Mouse (Mus musculus) small intestine, adult 2 months (tissue): ENCODE data around the gene Nfia. TPM values are rescaled to one million over a fixed set of nuclear protein-coding genes. Genes with fewer than 3 reads are reported as not detected.

Experiments used
- H3K27ac ChIP-seq: fragments of 200-500 bp; 2 replicates; pipeline ENCODE4 v1.5.1; 2012; ENCODE audit warnings: low read depth, low read length, control low read depth, inconsistent platforms; ENCODE audit not compliant: insufficient read depth
- H3K27me3 ChIP-seq: fragments of 200-500 bp; 2 replicates; pipeline ENCODE4 v1.6.1; 2012; ENCODE audit warnings: mild to moderate bottlenecking, moderate library complexity, low read length, inconsistent platforms; ENCODE audit not compliant: control insufficient read depth, insufficient read depth
- H3K36me3 ChIP-seq: fragments of 200-500 bp; 2 replicates; pipeline ENCODE4 v1.6.1; 2012; ENCODE audit warnings: mild to moderate bottlenecking, low read length, control low read depth, inconsistent platforms; ENCODE audit not compliant: control insufficient read depth, insufficient read depth
- H3K4me1 ChIP-seq: fragments of 200-500 bp; 2 replicates; pipeline ENCODE4 v1.6.1; 2012; ENCODE audit warnings: low read length, inconsistent platforms, mixed read lengths; ENCODE audit not compliant: control insufficient read depth, insufficient read depth, insufficient read length
- H3K4me3 ChIP-seq: fragments of 200-500 bp; 2 replicates; pipeline ENCODE4 v1.5.1; 2012; ENCODE audit warnings: low read depth, mild to moderate bottlenecking, control low read depth, inconsistent platforms, low read length, moderate library complexity
- CTCF ChIP-seq: fragments of 200-500 bp; IDR thresholded peaks from 2 replicates; pipeline ENCODE4 v1.5.1; 2012; ENCODE audit warnings: low read depth, mild to moderate bottlenecking, control low read depth, inconsistent platforms, low read length, moderate library complexity, mixed read lengths; ENCODE audit not compliant: insufficient replicate concordance, insufficient read length; ENCODE audit errors: extremely low read depth
- POLR2A ChIP-seq: fragments of 200-500 bp; IDR thresholded peaks from 2 replicates; pipeline ENCODE4 v1.6.1; 2012; ENCODE audit warnings: low read depth, mild to moderate bottlenecking, control low read depth, inconsistent platforms, low read length, moderate library complexity
- WGBS: fragments of 180-500 bp; shearing (Covaris S2); methylation state at CpG from one replicate; pipeline ENCODE4 v1.1.7; 2018; 5-methylcytosine and 5-hydroxymethylcytosine counted together
- polyA plus RNA-seq: library from polyadenylated mRNA; depleted of rRNA; stranded (reverse); fragments of >200 nt; gene quantifications from 2 replicates; pipeline ENCODE4 v1.2.3, GENCODE M21; 2012

Nfia gene
- polyA plus RNA-seq, 1 experiment = 16.5 TPM

DNA sequence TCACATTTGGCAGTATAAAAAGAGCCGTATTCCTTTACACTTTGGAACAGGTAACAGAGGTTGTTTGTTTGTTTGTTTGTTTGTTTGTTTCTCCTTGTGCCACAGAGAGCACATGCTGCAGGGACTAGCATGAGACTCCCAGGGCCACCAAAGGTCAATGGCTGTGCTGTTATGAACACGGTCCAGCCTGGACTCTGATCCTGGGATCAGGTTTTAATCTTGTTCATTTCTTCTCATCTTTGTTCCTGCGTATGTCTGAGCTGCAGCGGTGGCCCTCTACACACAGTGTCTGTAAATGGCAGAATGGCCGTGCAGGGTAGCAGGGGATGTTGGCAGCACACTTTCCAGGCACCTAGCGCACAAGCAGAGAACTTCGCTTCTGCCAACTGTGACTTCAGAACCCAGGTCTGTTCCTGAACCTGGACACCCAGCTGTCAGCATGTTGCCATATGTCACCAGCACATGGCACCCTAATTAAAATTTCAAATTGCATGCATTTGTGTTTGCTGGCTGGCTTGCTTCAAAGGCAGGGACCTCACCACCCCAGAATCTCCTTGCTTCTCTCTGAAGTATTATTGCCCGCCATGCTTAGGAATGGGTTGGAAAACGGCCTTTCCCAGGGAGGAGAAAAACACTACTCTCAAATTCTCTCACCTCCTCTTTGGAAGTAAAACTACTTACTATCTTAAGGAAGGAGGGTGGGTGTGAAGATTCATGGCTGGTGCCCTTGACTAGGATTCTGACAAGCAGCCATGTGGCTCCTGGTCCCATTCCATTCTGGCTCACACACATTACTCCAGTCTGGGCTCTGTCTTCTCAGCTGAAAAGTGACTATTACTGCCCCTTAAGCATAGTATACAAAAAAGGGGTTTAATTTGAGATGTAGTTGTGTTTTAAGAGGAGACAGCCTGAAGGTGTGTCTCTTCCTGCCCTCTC lies 107.9 kb downstream of the Nfia start:
- TF ChIP-seq CTCF (no peak), POLR2A (no peak)
- WGBS = 81% methylated on average over 9 of the region's 9 CpGs
- H3K4me1 ChIP-seq = peaks cover 3% of the 10 kb centered on the region; the same call in 1 of the 2 replicates
- no peak overlapping the region for H3K4me3 ChIP-seq
- no peaks in the 10 kb centered on the region for H3K27me3 ChIP-seq
- H3K27ac ChIP-seq = no peak overlapping the region
- H3K36me3 ChIP-seq = no peaks in the 10 kb centered on the region

- TF ChIP-seq CTCF (no peak), POLR2A (no peak)
- no peaks in the 10 kb centered on the region for H3K27me3 ChIP-seq
- peaks cover 3% of the 10 kb centered on the region; the same call in 1 of the 2 replicates for H3K4me1 ChIP-seq
- 85% methylated on average over 5 of the region's 5 CpGs for WGBS
- no peak overlapping the region for H3K4me3 ChIP-seq
- H3K36me3 ChIP-seq = no peaks in the 10 kb centered on the region
- no peak overlapping the region for H3K27ac ChIP-seq
Measured at GRCm38 (mm10) chr4:97885574-97885973, 113.0 kb downstream of the Nfia start.

GRCm38 (mm10) chr4:97886220-97886619 lies 113.7 kb downstream of the Nfia start:
- TF ChIP-seq CTCF (no peak), POLR2A (no peak)
- no peaks in the 10 kb centered on the region for H3K36me3 ChIP-seq
- H3K27me3 ChIP-seq = no peaks in the 10 kb centered on the region
- H3K27ac ChIP-seq = no peak overlapping the region
- WGBS = 95% methylated on average over 5 of the region's 5 CpGs
- no peak overlapping the region for H3K4me3 ChIP-seq
- H3K4me1 ChIP-seq = peaks cover 3% of the 10 kb centered on the region; the same call in 1 of the 2 replicates

GRCm38 (mm10) chr4:97887228-97887627 lies 114.7 kb downstream of the Nfia start:
- Histone ChIP-seq H3K27ac (no peak overlapping the region), H3K27me3 (no peaks in the 10 kb centered on the region), H3K36me3 (no peaks in the 10 kb centered on the region), H3K4me1 (peaks cover under 1% of the 10 kb centered on the region; the same call in 1 of the 2 replicates), H3K4me3 (no peak overlapping the region)
- TF ChIP-seq POLR2A (no peak), CTCF (no peak)
- 71% methylated on average over 1 of the region's 1 CpGs for WGBS

DNA sequence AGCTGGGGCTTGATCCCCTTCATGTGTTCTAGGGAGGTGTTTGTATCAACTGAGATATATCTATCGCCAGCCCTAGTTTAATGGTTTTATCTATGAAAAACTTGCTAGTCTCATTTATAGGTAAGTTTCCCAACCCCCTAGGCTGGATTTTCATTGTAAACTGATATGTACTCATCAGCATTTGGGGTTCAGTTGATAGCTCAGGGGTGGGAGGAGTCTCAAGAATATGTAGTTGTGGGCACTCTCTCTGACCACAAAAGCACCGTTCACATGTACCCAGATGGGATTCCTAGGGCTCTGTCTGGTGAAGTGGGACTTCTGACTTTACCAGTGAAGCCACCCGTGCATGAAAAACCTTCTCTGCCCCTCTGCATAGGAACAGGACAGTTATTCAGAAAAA lies 118.5 kb downstream of the Nfia start:
- no peaks in the 10 kb centered on the region for H3K4me1 ChIP-seq
- H3K36me3 ChIP-seq = no peaks in the 10 kb centered on the region
- 78% methylated on average over 3 of the region's 3 CpGs for WGBS
- no peak overlapping the region for H3K4me3 ChIP-seq
- no peak for TF ChIP-seq CTCF
- no peak for TF ChIP-seq POLR2A
- no peaks in the 10 kb centered on the region for H3K27me3 ChIP-seq
- H3K27ac ChIP-seq = no peak overlapping the region

- Histone ChIP-seq H3K36me3 (no peaks in the 10 kb centered on the region), H3K27ac (no peak overlapping the region), H3K4me3 (no peak overlapping the region), H3K27me3 (no peaks in the 10 kb centered on the region), H3K4me1 (no peaks in the 10 kb centered on the region)
- WGBS = 85% methylated on average over 1 of the region's 1 CpGs
- no peak for TF ChIP-seq POLR2A
- TF ChIP-seq CTCF = no peak
Measured at GRCm38 (mm10) chr4:97891611-97892010, 119.1 kb downstream of the Nfia start.
